Mouse (Mus musculus) spleen, postnatal 10 days (tissue): ENCODE measurements at regions not wholly inside any gene's neighbourhood (a gene's known extent, or its start where the extent isn't known, plus 50 kb on each side); places are given as distances from the start of the nearest gene placed in this dataset.

ENCODE experiments used
- DNase-seq, 2 experiments: peaks; one replicate each; pipeline ENCODE4 v3.0.0; 2021 to 2022; ENCODE audit warnings: low spot score in 2 of 2

DNA sequence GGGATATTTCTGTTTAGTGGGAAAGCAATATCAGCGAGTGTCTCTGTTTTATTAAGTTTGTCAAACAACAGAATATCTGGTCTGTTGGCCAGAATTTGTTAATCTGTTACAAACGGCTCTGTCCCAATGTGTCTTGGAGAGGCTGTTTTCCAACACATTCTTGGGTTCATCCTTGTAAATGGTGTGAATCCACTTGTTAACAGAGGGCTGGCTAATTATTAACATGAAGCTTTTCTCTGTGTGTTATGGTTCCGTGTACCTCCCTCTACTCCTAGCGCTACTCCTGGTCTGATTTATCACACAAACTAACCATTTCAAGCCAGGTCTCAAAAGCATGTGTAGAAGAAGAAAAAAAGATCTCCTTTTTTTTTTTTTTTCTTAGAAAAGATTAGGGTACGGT is 60.4 kb downstream of the Pou3f3 start:
- no peak for DNase-seq

DNA sequence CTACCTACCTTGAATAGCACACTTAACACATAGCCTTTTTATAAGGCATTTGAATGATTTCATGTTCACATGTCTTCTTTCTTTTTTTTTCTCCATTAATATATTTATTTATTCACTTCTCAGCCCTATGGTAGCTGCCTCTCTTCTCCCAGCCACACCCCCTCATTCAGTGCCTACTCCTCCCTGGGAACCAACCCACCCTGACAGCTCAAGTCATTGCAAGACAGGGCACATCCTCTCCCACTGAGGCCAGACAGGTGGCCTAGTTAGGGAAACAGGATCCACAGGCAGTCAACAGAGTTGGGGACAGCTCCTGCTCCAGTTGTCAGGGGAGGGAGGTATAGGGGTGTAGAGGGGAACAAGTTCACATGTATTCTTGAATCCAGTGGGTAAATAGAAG is 60.9 kb downstream of the Pou3f3 start:
- DNase-seq: no peak

DNA sequence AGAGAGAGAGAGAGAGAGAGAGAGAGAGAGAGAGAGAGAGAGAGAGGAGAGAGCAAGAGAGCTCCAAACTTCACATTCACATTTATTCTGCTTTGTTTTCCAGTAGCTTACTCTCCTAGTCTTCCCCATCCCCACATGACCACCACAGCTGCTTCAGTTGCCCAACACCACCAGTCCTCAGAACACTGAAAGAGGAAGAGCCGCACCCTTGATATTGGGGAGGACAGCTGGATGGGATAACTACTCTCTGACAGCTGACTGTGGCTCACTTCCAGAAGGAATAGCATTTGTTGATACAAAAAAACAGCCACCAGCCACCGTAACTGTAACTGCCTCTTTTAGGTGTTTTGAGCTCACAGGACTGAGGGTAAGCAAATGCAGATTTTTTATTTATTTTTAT is 67.9 kb downstream of the Pou3f3 start:
- no peak for DNase-seq

DNA sequence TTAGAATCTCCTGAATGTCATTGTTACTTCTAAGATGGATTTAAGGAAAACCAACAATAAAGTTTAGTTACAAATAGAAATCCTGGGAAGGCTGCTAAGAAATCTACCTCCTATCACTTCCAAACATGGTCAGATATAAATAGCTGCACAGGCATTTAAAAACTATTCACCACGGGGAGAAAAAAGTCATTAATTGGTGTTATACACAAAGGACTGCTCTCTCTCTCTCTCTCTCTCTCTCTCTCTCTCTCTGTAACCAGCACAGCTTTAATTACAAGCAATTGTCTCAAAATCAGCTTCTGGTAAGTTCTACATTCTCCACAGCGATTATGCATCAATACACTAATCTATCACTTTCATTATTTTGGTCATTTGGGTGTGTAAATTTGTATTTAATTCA is 68.5 kb downstream of the Pou3f3 start:
- no peak for DNase-seq

DNA sequence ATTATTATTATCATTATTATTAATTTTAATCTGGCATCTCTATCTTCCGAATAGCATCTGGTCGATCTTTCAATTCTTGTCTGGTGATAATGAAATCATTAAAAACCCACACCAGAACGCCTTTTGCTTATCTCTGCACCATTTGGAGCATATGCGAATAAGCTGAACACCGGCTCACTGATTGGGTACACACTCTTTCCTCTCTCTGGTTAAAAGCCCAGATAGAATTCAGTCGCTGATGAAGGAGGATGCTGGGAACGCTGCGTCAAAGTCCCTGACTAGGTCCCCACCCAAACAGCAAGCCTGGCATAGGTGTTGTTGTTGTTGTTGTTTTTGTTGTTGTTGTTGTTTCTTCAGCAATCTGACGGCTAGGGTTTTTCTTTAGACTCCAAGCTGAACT is 74.5 kb downstream of the Pou3f3 start:
- no peak for DNase-seq

DNA sequence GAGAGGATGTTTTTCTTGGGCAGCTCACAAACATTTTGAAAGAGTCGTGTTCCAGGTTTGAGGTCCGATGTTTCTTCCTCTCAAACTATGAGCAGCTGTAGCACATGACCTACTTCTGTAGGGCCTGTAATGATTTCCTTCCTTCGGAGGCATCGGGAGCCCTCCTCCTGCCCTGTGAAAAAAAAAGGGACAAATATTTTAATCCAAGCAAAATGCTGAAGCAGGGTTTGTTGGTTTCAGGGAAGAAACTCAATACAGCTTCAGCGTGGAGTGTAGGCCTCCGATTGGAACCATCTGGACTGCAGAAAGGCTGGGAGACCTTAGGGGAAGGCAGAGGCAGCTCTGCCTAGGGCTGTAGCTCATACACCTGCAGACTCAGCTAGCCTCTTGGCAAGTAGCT is 76.4 kb downstream of the Pou3f3 start:
- DNase-seq: no peak

DNA sequence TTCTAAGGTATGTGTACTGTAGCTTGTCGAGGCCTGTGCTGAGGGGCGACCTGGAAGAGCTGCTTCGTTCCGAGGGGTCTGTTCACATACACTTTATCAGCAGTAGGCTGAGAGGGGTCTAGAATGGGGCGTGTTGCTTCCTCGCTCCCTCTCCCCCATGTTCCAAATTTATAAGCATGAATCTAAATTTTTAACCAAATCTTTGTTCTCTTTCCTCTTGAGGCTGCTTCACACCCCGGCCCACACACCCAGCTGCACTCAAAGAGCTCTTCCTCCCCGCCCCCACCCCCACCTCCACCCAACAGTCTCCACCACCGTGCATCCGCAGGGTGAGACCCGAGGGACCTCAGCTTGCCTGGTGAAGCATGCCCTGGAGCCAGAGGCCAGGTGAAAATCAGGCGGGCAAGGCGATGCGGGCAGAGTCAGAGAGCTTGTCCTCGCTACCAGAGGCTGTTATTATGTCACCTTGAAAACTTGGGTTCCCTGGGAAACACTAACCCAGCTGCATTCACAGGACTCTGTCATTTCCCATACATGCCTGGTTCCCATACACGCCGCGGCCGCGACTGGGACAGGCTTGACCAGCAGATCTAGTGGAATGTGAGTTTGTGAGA is 77.1 kb upstream of the Mrps9 start:
- peak in 1 of 2 experiments; percentile 34 for DNase-seq

DNA sequence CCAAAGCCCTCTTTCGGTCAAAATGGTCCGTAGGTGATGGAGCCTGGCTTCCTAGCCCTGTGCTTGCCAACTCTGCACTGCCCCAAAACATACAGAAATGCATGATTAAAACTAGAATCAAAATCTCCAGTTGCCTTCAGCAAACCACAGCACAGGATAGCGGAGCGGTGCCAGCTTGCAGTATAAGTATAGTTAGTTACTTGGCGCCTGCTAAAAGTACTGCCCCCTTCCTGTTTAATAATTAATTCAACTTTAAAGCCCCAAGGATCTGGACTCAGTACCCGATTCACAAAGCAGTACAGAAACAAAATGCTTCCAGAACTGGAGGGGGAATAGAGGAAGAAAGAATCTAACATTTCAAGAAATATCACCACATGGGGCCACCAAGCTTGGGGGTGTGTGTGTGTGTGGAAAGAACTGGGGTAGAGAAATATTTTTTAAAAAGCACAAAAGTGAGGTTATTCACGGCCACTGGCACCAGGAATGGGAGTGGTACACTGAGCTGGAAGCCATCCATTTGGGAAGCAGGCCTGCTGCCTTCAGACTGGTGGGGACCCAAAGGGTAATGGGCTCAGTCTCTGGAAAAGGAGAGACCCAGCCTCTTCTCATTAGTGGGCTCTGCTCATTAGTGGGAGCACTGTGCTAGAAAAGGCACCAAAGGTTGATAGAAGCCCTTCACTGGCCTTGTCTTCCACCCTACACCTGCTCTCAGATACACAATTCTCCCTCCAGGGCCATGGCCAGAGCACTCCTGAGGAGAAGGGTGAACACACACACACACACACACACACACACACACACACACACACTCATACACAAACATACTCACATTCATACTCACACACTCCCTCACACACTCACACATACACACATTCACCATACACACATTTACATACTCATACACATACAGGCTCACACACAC is 75.8 kb upstream of the Mrps9 start:
- DNase-seq: no peak

DNA sequence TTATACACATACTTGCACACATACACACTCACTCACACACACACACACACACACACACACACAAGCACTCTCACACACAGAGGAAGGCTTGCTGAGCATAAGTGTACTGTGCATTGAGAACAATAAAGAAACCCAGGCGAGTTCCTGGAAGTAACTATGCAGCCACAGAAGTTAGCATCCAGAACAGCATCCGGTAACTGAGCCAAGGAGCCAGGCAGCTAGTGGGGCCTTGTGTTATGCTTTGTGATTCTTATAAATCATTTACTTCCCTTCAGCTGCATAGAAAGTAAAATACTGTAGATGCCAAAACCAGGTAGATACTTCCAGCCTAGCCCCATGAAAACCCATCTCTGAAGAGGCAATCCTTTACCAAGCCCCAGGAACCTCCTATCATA is 75.1 kb upstream of the Mrps9 start:
- no peak for DNase-seq

DNA sequence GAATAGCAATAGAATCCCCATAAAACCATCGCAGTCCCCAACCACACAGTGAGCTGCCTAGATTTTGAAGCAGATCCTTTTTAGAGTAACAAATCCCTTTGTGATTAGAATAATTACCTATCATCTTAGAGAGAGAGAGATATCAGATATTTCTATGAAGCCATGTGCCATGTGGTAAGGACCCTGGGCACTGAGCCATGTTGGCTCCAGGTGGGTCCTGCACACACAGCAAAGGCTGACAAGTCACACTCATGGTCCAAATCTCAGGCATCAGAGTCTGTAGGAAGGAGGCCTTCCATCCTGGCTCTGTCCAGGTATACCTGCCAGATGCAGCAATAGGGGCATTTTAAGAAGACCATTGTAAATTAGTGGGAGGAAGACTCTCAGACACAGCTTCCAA is 73.6 kb upstream of the Mrps9 start:
- DNase-seq: no peak

DNA sequence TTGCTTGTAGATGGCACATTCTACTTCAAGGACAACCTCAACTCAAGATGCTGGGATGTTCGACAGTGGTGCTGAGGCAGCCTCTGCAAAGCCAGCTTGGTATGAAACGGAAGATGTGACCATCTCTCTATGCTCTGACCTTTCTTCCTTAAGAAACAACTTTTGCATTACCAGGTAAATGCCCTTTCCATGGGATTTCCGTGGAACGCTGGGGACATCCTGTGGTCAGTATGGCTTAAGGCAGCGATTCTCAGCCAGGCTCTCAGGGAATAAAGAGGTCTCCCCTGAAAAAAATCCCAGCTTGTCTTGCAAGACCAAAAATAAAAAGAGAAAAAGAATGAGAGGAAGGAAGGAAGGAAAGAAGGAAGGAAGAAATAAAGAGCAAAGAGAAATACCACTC is 71.3 kb upstream of the Mrps9 start:
- no peak for DNase-seq

DNA sequence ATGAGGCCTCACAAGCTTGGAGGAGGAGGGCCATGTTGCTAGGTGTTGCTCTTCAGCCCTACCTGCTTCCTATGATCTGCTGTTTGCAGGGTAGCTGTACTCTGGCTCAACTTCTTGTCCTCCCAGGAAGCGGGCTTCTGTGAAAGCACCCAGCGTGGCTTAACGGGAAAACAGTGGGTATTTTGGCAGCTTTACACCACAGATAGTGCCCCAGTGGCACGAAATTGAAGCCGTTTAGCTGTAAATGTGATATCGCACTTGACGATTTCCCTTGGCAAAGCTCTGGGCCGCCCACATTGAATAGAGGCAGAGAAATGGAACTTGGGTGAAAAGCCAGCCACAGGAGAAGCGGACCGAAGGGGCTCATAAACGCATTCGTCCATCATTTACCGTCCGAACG is 70.8 kb upstream of the Mrps9 start:
- no peak for DNase-seq

DNA sequence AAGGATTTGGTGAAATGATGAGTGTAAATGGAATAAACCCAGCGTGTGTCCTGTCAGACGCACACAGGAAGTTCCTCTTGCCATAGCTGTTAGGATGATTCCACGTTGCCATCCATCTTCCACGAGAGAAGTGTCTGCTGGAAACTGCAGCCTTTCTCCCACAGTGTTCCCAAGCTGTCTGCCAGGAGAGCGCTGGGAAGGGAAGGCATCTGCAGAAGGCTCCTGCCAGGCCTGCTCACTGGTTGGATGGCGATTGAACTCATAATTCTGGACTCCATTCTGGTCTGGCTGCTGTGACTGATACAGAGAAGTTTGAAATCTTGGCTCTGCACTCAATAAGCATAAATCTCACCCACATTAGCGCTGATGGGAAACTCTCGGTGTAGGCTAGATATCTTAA is 69.5 kb upstream of the Mrps9 start:
- DNase-seq: no peak

DNA sequence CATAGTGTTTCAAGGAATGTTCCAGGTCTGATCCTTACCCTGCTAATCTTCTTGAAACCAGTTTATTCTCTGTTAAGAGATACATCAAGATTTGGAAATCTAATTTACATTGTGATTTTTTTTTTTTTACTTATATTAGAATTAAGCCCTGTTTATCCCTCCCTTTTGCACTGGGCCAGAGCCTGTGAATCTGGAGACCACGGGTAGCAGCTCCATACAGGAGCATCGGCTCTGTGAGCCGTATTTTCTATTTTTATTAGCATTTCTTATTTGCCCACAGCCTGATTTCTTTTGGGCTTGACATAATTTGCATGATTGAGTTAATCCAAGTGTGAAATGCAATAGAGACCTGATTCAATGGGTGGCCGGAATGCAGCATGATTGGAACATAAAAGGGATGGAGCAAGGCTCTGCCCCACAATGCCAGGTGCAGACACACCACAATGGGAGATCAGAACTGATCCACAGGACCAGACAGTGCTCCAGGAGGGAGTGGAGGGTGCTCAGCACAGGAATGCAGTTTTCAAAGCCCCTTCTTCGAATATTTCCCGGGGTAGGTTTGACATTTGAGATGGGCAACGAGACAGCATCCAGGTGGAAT is 67.9 kb upstream of the Mrps9 start:
- no peak for DNase-seq

DNA sequence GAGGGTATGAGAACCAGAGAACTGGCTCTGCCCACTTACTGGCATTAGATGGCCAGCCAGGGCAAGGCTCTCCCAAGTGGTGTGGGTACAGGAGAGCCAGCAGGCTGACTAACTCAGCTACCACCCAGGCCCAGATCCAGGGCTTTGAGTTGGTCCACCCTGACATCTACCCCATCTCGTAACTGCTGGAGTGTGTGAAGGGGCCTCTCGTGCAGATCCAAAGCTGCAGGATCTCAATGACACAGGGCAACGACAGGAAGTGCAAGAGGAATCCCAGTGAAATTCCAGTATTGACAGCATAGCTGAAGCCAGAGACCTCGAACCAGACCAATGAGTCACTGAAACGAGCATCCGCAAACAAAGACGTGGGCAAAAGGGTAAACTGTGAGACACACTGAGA is 63.8 kb upstream of the Mrps9 start:
- DNase-seq: no peak

DNA sequence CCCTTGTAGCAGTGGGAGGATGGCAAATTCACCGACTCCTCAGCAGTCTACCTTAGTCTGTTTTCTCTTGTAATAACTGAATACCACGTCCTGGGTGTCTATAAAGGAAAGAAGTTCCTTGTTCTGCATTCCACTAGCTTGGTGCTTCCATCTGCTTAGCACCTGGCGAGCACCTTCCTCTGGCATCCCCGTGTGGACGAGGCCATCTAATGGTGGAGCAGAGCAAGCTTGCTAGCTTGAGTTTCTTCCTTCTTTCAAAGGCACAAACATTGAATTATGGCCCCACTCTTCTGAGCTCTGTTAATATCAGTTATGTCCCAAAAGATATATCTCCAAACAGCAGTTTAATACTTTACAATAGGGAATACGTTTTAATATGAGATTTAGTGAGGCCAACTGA is 62.6 kb upstream of the Mrps9 start:
- DNase-seq: no peak
